Mouse (Mus musculus): ENCODE data around the gene Skap1. TPM values are rescaled to one million over a fixed set of nuclear protein-coding genes. Genes with fewer than 3 reads are reported as not detected.
"Not testable (repeated sequence)": the region's sequence is repeated elsewhere in the genome, so short reads cannot be mapped to it uniquely, and the experiment has no call there.

Skap1 gene
- polyA plus RNA-seq, 1 experiment = 3.0 TPM

DNA sequence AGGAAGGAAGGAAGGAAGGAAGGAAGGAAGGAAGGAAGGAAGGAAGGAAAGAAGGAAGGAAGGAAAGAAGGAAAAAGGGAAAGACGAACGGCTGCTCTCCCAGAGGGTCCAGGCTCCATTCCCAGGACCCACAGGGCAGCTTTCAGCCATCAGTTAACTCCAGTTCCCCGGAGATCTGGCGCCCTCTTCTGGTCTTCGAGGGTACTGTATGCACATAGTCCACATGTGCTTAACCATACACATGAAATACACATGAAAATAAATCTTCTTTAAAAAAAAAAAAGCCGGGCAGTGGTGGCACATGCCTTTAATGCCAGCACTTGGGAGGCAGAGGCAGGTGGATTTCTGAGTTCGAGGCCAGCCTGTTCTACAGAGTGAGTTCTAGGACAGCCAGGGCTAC is 320.5 kb downstream of the Skap1 start:
- H3K4me3 ChIP-seq (ENCODE audit: low read depth, low read length); H3K36me3 ChIP-seq (ENCODE audit: control insufficient read depth, insufficient read depth, low read length); H3K27me3 ChIP-seq (ENCODE audit: control insufficient read depth, insufficient read depth, low read length); H3K4me1 ChIP-seq (ENCODE audit: control insufficient read depth, insufficient read depth, insufficient read length, low read length); H3K27ac ChIP-seq (ENCODE audit: insufficient read depth, low read depth, low read length): not testable (repeated sequence)
- 13% methylated on average over 7 of the region's 7 CpGs for WGBS
- peak; percentile 46; the same call in 1 of the 2 replicates for TF ChIP-seq CTCF (IDR thresholded peaks at IDR 0.05; ENCODE audit: extremely low read depth, insufficient read length, insufficient replicate concordance, low read depth, low read length)

DNA sequence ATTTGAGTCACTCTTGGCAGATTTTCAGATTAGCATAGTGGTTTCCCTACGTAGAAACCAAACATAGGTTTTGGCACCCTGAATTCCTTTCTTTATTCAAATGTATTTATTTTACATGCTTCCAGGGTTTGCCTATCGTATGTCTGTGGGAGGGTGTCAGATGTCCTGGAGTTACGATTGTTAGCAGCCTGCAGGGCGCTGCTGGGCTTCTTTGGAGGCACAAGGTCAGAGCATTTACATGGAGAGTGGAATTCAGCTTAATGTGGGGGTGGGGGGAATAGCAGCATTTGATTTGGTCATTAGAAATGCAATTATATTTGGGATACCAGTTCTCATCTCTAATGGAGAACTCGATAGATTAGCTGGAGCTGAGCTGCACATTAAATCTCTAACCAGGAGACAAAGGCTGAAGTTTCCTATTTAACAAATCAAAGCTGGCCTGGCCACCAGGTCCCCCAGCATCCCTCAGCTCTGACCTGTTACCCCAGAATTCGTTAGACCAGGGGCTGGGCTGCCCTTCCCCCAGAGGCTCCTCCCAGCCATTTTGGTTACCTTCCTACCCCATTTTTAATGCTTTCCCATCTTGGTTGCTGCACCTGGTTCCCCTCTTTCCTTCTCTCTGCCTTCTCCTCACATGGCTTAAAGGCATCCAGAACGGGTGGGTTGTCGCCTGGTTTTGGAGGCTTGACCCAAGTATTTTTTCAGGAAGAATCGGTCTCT is 322.5 kb downstream of the Skap1 start:
- H3K4me3 ChIP-seq (ENCODE audit: low read depth, low read length) = no peak overlapping the region
- H3K27ac ChIP-seq (ENCODE audit: insufficient read depth, low read depth, low read length) = no peak overlapping the region
- no peak for TF ChIP-seq CTCF (IDR thresholded peaks at IDR 0.05; ENCODE audit: extremely low read depth, insufficient read length, insufficient replicate concordance, low read depth, low read length)
- H3K27me3 ChIP-seq (ENCODE audit: control insufficient read depth, insufficient read depth, low read length) = no peaks in the 10 kb centered on the region
- 66% methylated on average over 9 of the region's 9 CpGs for WGBS
- no peaks in the 10 kb centered on the region for H3K36me3 ChIP-seq (ENCODE audit: control insufficient read depth, insufficient read depth, low read length)
- H3K4me1 ChIP-seq (ENCODE audit: control insufficient read depth, insufficient read depth, insufficient read length, low read length) = peaks cover 5% of the 10 kb centered on the region; the same call in 1 of the 2 replicates

DNA sequence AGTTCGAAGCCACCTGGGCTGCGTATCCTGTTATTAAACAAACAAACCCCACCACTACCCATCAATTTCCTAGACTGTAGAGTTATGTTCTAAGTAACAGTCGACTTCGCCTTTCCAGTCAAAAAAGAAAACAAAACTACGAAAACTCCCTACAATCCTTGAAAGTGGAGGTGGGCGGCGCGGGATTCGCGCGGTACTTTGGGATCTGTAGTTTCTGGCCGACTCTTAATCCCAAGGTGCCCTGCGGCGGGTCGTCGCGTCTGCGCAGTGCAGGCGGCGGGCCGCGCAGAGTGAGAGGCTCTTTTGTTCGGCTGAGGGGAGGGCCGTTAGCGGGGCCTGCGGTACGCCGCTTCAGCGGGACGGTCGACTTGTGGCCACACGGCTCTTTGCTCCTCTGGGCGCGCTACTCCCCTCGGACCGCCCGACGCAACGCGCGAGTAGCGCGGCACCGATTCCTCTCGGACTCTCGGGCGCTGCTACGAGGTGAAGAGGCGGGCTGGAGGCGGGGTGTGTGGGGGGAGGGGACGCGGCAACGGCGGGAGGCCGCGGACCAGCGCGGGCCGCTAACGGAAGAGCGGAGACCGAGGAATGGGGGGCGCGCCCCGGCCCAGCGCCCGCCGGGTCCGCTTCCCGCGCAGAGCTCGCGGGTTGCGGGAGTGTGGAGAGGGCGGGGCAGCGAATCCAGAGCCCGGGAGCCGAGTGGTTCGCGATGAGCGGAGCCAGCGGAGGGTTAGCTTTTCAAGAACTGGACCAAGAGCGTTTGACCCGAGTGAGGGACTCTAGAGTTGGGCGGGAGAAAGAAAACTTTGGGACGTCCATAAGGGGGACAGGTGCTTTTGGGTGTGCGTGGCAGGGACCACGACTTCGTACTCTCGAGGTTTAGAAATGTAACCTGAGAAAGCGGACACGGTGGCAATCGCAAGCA is 324.7 kb downstream of the Skap1 start, which contains the start of gene Cbx1:
Cbx1 (plus strand) TSS at position 257 of the 925 bp plus-strand sequence.
- H3K4me3 ChIP-seq (ENCODE audit: low read depth, low read length) = peak within 1 kb of the TSS; percentile 98
- no peaks in the 10 kb centered on the region; the same call in 1 of the 2 replicates for H3K36me3 ChIP-seq (ENCODE audit: control insufficient read depth, insufficient read depth, low read length)
- TF ChIP-seq POLR2A (IDR thresholded peaks at IDR 0.05; ENCODE audit: low read depth, low read length) = peak; percentile 65
- no peak for TF ChIP-seq CTCF (IDR thresholded peaks at IDR 0.05; ENCODE audit: extremely low read depth, insufficient read length, insufficient replicate concordance, low read depth, low read length)
- H3K27ac ChIP-seq (ENCODE audit: insufficient read depth, low read depth, low read length) = peak within 1 kb of the TSS; percentile 88
- no peaks in the 10 kb centered on the region for H3K27me3 ChIP-seq (ENCODE audit: control insufficient read depth, insufficient read depth, low read length)
- peaks cover 5% of the 10 kb centered on the region; the same call in 1 of the 2 replicates for H3K4me1 ChIP-seq (ENCODE audit: control insufficient read depth, insufficient read depth, insufficient read length, low read length)
- under 1% methylated on average over 91 of the region's 93 CpGs for WGBS

DNA sequence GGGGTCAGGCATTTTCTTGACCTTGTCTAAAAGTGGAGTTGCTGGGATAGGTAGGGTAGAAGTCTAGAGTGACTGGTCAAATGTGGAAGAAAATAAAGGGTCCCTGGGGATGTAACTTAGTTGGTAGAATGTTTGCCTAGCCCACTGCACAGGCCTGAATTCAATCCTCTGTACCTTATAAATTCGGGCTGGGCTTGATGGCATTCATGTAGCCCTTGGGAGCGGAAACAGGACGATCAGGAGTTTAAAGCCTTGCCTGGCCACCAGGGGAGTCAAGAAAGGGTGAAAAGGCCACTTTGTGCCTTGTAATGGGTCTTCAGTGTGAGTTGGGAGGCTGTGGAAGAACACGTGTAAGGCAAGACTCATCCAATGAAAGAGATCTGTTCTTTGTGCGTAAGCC is 325.6 kb downstream of the Skap1 start:
- TF ChIP-seq POLR2A (IDR thresholded peaks at IDR 0.05; ENCODE audit: low read depth, low read length) (no peak), CTCF (IDR thresholded peaks at IDR 0.05; ENCODE audit: extremely low read depth, insufficient read length, insufficient replicate concordance, low read depth, low read length) (no peak)
- peaks cover 5% of the 10 kb centered on the region; the same call in 1 of the 2 replicates for H3K4me1 ChIP-seq (ENCODE audit: control insufficient read depth, insufficient read depth, insufficient read length, low read length)
- H3K4me3 ChIP-seq (ENCODE audit: low read depth, low read length) = peak overlapping the region; percentile 98
- WGBS = 11% methylated on average over 5 of the region's 5 CpGs
- no peaks in the 10 kb centered on the region for H3K27me3 ChIP-seq (ENCODE audit: control insufficient read depth, insufficient read depth, low read length)
- no peak overlapping the region for H3K27ac ChIP-seq (ENCODE audit: insufficient read depth, low read depth, low read length)
- no peaks in the 10 kb centered on the region; the same call in 1 of the 2 replicates for H3K36me3 ChIP-seq (ENCODE audit: control insufficient read depth, insufficient read depth, low read length)

DNA sequence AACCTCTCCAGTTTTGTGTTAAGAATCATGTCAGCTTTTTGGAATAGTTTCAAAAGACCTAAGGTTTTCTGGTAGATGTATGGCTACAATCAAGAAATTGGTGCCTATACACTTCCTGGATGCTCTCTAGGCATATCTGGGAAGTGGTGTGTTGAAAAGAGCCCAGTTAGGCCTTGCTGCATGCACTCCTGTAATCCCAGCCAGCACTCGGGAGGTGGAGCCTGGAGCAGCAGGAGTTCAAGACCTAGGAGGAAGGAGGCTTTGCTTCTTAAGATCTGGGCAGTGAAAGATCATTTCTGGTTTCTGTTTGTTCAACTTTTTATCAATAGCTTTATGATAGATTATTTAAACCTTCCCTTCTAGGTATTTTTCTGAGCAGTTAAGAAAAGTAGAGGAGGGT is 326.3 kb downstream of the Skap1 start:
- no peak for TF ChIP-seq POLR2A (IDR thresholded peaks at IDR 0.05; ENCODE audit: low read depth, low read length)
- no peak for TF ChIP-seq CTCF (IDR thresholded peaks at IDR 0.05; ENCODE audit: extremely low read depth, insufficient read length, insufficient replicate concordance, low read depth, low read length)
- peaks cover 9% of the 10 kb centered on the region; the same call in 1 of the 2 replicates for H3K4me1 ChIP-seq (ENCODE audit: control insufficient read depth, insufficient read depth, insufficient read length, low read length)
- WGBS = 4% methylated on average over 1 of the region's 1 CpGs
- H3K36me3 ChIP-seq (ENCODE audit: control insufficient read depth, insufficient read depth, low read length) = no peaks in the 10 kb centered on the region; the same call in 1 of the 2 replicates
- no peak overlapping the region for H3K4me3 ChIP-seq (ENCODE audit: low read depth, low read length)
- no peaks in the 10 kb centered on the region for H3K27me3 ChIP-seq (ENCODE audit: control insufficient read depth, insufficient read depth, low read length)
- no peak overlapping the region for H3K27ac ChIP-seq (ENCODE audit: insufficient read depth, low read depth, low read length)

DNA sequence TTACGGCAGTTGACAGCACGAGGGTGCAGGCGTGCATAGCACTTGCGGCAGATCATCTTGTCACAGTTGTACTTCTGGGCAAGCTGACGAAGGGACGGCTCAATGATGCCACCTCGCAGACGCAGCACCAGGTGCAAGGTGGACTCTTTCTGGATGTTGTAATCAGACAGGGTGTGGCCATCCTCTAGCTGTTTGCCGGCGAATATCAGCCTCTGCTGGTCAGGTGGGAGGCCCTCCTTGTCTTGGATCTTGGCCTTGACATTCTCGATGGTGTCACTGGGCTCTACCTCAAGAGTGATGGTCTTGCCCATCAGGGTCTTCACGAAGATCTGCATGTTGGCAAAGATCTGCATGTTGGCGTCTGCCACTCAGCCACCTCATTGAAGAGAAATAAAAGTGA is 331.1 kb downstream of the Skap1 start:
- WGBS = 31% methylated on average over 13 of the region's 13 CpGs
- Histone ChIP-seq H3K27me3 (ENCODE audit: control insufficient read depth, insufficient read depth, low read length) (no peaks in the 10 kb centered on the region), H3K36me3 (ENCODE audit: control insufficient read depth, insufficient read depth, low read length) (peaks cover 3% of the 10 kb centered on the region), H3K4me1 (ENCODE audit: control insufficient read depth, insufficient read depth, insufficient read length, low read length) (peaks cover 4% of the 10 kb centered on the region; the same call in 1 of the 2 replicates), H3K4me3 (ENCODE audit: low read depth, low read length) (no peak overlapping the region), H3K27ac (ENCODE audit: insufficient read depth, low read depth, low read length) (0 out of 2 replicates have a peak overlapping the region, but pooled peaks have one; percentile 28)
- TF ChIP-seq POLR2A (IDR thresholded peaks at IDR 0.05; ENCODE audit: low read depth, low read length) (no peak), CTCF (IDR thresholded peaks at IDR 0.05; ENCODE audit: extremely low read depth, insufficient read length, insufficient replicate concordance, low read depth, low read length) (peak; percentile 20; the same call in 1 of the 2 replicates)

DNA sequence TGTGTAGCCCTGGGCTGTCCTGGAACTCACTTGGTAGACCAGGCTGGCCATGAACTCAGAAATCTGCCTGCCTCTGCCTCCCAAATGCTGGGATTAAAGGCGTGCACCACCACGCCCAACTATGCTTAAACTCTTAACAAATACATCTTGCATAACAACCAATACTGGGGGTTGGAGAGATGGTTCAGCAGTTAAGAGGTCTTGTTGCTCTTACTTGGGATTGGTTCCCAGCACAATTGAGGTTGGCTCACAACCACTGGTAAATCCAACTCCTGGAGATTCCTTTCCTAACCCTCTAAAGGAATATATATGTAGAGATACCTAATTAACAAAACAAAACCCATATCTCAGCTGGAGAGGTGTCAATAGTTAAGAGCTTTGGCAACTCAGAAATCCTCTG is 331.7 kb downstream of the Skap1 start:
- TF ChIP-seq POLR2A (IDR thresholded peaks at IDR 0.05; ENCODE audit: low read depth, low read length) = no peak
- no peak for TF ChIP-seq CTCF (IDR thresholded peaks at IDR 0.05; ENCODE audit: extremely low read depth, insufficient read length, insufficient replicate concordance, low read depth, low read length)
- Histone ChIP-seq H3K27me3 (ENCODE audit: control insufficient read depth, insufficient read depth, low read length) (no peaks in the 10 kb centered on the region), H3K4me3 (ENCODE audit: low read depth, low read length) (no peak overlapping the region), H3K4me1 (ENCODE audit: control insufficient read depth, insufficient read depth, insufficient read length, low read length) (peaks cover 4% of the 10 kb centered on the region; the same call in 1 of the 2 replicates), H3K36me3 (ENCODE audit: control insufficient read depth, insufficient read depth, low read length) (peaks cover 8% of the 10 kb centered on the region), H3K27ac (ENCODE audit: insufficient read depth, low read depth, low read length) (no peak overlapping the region)
- WGBS = 88% methylated on average over 2 of the region's 2 CpGs

Measured in small intestine, adult 2 months (tissue).